Mouse (Mus musculus) right cerebral cortex, postnatal 10 days (tissue): Measurements from ENCODE around the gene Olfr986.

Experiments used
- DNase-seq, 2 experiments: peaks; one replicate each; pipeline ENCODE4 v3.0.0; 2021; ENCODE audit warnings: low spot score in 2 of 2

The Olfr986 gene

GRCm38 (mm10) chr9:40234233-40235072 is 53.7 kb downstream of the Olfr986 start:
- DNase-seq, result no peak

- no peak for DNase-seq
These were observed 54.5 kb downstream of the Olfr986 start for GRCm38 (mm10) chr9:40235220-40235619.
